Mouse (Mus musculus) large intestine, adult 2 months (tissue): ENCODE results near the gene Slc25a23. TPM values are rescaled to one million over a fixed set of nuclear protein-coding genes. Genes with fewer than 3 reads are reported as not detected.

Experiments
- DNase-seq: peaks from one replicate; pipeline ENCODE4 v3.0.0-alpha.2; 2012; ENCODE audit warnings: low read depth, low spot score
- WGBS: fragments of 180-500 bp; shearing (Covaris S2); methylation state at CpG from one replicate; pipeline ENCODE4 v1.1.7; 2018; 5-methylcytosine and 5-hydroxymethylcytosine counted together
- polyA plus RNA-seq: library from polyadenylated mRNA; depleted of rRNA; stranded (reverse); fragments of >200 nt; gene quantifications from 2 replicates; pipeline ENCODE4 v1.2.3, GENCODE M21; 2012

Gene Slc25a23
- polyA plus RNA-seq, 1 experiment: 16.5 TPM

- no peak for DNase-seq
- 1% methylated on average over 97 of the region's 99 CpGs for whole genome bisulfite sequencing
These were observed 28.6 kb downstream of the Slc25a23 start, which contains the start of gene Khsrp for GRCm38 (mm10) chr17:57030931-57031660. TSS of gene Khsrp (minus strand) at chr17:57031522.

DNA sequence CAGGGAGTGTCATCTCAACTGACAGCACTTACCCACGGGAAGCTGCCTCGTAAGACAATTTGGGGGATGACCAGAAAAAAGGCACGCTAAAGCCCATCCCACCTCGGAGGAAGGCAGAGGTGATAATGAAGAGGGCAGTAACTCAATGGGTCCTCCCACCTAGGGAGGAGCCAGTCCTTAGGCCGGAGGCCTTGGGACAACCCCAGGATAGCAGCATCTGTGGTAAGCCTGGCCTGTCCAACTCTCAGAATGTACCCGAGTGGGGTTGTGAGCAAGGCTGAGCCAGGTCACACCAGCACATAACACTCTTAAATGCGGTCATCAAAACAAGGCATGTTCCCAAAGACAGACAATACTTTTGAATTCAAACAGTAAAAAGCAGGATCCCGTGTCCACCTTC is 30.0 kb downstream of the Slc25a23 start:
- WGBS: 13% methylated on average over 8 of the region's 8 CpGs
- no peak for DNase-seq

DNA sequence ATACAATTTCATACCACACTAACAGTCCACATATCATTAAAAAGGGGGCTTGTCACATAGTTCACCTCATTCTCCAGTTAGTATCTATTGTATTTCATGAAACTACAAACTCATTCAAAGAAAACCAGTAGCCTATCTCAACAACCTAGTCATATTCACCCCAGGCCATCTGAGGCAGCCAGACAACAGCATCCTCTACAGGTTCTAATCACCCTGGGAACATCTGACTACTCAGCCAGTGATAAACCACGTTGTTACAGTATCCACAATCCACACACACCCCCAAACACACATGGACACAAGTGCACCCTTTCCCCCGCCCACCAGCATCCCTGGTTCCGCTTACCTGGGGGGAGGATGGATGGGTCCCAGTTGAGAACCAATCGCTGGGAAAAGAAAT is 32.2 kb downstream of the Slc25a23 start:
- no peak for DNase-seq
- 83% methylated on average over 4 of the region's 4 CpGs for WGBS

- no peak for DNase-seq
- 83% methylated on average over 5 of the region's 5 CpGs for WGBS
These were observed 38.7 kb downstream of the Slc25a23 start for GRCm38 (mm10) chr17:57020960-57021359.

GRCm38 (mm10) chr17:57019693-57020092 is 40.0 kb downstream of the Slc25a23 start:
- WGBS: 84% methylated on average over 2 of the region's 2 CpGs

DNA sequence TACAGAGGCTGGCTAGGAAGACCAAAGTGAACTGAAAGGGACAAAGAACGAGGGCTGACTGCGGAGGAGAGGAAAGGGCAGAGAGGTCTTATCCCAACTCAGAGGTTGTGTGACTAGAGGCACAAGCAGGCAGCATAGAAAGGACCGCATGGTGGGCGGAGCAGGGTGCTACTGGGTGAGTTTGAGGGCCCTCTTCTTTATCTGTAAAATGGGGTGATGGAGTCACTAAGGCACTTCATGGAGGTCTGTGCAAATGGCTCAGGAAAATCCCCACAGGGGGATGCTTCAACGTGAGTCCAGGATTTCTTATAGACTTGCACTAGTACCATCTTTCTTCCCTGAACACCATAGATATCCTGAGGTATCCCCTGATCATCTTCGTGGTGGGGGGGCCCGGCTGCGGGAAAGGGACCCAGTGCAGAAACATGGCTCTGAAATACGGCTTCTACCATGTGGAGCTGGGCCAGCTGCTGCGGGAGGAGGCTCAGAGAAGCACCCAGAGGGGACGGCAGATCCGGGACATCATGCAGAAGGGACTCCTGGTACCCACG is 47.3 kb downstream of the Slc25a23 start:
- no peak for DNase-seq
- 79% methylated on average over 13 of the region's 13 CpGs for WGBS

More at GRCm38 (mm10) chr17:57019693-57020092, 40.0 kb downstream of the Slc25a23 start:
- DNase-seq: no peak

DNA sequence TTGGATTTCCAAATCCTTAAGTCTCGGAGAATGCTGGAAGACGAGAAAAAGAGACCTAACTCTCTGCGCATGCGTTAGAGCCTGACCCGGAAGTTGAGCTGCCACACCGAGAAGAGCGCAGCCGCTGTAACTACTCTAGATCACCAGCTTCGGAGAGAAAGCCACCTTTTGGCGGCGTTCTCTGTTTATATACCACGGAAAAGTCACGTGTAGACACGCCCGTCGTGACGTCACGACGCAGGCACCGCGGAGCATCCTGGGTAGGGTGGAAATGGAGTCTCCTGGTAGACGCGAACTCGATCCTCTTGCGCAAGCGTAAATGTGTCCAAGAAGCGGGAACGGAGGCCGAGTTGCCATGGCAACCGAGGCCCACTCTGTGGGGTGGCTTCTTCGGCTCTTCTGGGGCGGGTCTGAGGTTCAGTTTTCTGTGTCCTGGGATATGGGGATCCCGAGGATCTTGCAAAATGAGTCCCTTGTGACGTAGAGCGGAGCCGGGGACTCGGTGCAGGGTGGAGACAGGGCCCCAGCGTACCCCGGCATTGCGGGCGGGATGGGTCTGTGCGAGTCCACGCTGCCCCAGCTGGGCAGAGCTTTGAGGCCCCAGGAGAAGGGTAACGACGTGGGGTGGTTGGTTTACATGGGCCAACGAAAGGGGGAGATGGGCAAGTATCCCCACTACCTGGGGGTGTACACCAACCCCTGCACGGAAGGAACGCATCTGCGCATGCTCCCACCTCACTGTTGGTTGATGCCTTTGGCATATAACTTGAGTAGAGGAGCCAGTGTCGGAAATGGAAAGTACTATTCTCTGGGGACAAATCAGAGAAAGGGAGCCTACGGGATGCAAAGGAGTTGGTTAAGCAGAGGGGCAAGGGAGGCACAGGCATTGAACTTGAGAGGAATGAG is 48.2 kb downstream of the Slc25a23 start, which contains the start of the genes Gtf2f1 and Gm17949:
Gene Gtf2f1 (minus strand): TSS at position 53 of the 906 bp plus-strand sequence.
Gene Gm17949 (plus strand): TSS at position 234 of the 906 bp plus-strand sequence.
- WGBS: under 1% methylated on average over 51 of the region's 51 CpGs

GRCm38 (mm10) chr17:57010911-57011235 is 48.8 kb downstream of the Slc25a23 start:
- DNase-seq: no peak
- WGBS: under 1% methylated on average over 19 of the region's 19 CpGs

More for the DNA sequence above, 48.2 kb downstream of the Slc25a23 start, which contains the start of the genes Gtf2f1 and Gm17949:
- peak; percentile 87 for DNase-seq

DNA sequence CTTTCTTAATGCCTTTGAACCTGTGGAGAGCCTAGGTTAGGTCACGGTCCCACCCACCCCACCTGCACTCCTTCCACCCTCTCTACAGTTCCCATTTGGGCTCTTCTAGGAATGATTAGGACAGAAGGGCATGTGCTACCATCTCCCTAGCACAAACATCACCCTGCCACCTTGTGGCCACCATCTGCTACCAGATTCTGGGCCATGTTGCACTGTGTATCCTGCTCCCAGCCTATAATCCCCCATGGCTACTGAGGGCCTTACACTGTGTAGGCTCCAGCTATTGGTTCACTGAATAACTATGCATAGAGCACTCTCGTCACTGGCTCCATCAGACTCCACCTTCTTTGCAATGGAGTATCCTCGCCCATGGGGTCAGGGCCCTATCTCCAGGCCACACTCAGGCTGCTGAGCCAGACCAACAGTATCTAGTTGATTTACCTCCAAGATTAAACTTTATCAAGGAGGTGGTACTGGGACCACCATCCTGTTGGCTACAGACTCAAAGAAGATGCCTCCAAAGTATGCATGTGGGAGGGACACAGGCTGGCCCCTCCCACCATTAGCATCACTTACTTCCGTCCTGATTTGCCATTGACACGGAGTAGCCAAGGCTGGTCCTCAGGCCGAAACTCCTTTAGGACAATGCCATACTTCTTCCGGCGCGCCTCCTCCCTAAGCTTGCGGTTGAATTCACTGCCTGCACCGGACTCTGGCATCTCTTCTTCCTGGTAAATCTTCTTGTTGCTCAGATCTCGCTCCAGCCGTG is 52.3 kb downstream of the Slc25a23 start:
- no peak for DNase-seq
- WGBS: 91% methylated on average over 13 of the region's 13 CpGs

- WGBS: 88% methylated on average over 7 of the region's 7 CpGs
- DNase-seq: no peak
These were observed 55.7 kb downstream of the Slc25a23 start for GRCm38 (mm10) chr17:57003994-57004393.

DNA sequence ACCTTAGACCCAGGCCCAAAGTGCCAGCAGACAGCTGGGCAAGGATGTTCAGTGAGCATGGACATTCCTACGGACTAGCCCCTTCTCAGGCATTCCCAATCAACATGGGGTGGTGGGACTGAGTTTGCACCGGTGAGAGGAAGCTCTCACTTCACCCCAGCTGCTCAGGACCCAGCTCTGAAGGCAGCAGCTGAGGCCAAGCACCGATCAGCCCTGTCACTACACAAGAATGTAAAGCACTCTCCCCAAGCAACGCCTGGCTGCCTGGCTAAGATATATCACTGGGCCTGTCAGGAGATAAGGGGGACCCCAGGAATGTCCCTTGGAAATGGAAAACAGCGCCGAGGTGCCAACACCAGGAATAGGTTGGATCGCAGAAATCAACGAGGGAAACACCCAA is 58.4 kb downstream of the Slc25a23 start:
- 67% methylated on average over 8 of the region's 8 CpGs for WGBS
- no peak for DNase-seq

DNA sequence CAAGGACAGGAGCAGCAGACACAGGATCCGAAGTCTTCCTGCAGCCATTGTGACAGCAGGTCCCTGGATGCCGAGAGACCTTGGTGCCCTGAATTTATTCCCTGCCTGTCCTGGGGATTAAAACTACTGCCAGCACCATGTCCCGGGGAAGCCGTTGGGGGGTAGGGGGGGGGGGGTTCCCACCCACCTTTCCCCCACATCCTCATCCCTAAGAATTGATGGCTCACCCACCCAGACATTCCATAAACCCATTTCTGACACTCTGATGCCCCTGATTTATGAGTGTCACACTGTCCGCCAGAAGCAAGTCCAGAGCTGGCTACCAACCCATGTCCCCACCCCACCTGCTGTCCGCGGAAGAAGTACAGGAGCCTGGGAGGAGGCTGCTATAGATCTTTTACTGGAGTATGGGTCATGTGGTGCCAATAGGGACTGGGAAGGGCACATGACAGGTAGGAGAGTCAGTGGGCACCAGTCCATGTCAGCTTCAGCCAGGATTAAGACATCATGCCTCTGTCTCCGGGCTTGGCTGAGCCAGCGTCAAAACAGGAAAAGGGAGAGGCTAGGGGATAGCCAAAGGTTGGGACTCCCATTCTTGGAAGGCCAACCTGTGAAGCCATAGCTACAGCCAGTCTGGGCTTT is 59.6 kb downstream of the Slc25a23 start, which contains the start of gene Pspn:
Gene Pspn (minus strand): TSS at position 51 of the 642 bp plus-strand sequence.
- WGBS: 67% methylated on average over 9 of the region's 9 CpGs
- DNase-seq: no peak

GRCm38 (mm10) chr17:56999414-56999813 is 60.2 kb downstream of the Slc25a23 start:
- no peak for DNase-seq

DNA sequence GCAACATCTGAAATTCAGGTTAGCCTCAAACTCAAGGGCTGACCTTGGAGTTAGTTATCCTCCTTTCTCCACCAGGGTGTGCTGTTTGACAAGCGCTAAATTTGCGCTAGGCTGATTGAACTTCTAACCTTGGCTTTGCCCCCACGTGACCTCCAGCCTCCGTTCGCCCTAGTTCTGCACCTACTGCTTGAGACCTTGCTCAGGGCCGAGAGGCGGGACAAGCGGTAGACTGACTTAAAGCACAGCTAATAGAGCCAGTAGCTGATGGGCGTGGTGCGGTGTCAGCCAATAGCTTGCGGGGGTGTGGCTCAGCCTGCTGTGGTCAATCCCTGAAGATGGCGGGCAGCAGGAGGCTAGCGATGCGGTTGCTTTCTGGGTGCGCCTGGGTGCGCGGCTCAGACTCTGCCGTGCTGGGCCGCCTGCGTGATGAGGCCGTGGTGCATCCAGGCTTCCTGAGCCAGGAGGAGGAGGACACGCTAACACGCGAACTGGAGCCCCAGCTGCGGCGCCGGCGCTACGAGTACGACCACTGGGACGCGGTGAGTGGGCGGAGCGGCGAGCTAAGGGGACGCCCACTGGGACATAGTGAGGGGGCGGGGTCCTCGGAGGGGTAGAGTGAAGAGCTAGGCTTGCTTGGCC is 62.5 kb downstream of the Slc25a23 start, which contains the start of gene Alkbh7:
Gene Alkbh7 (plus strand): TSS at position 311 of the 639 bp plus-strand sequence.
- WGBS: under 1% methylated on average over 38 of the region's 38 CpGs
- peak; percentile 93 for DNase-seq

More at GRCm38 (mm10) chr17:56999414-56999813, 60.2 kb downstream of the Slc25a23 start:
- 93% methylated on average over 9 of the region's 9 CpGs for WGBS

DNA sequence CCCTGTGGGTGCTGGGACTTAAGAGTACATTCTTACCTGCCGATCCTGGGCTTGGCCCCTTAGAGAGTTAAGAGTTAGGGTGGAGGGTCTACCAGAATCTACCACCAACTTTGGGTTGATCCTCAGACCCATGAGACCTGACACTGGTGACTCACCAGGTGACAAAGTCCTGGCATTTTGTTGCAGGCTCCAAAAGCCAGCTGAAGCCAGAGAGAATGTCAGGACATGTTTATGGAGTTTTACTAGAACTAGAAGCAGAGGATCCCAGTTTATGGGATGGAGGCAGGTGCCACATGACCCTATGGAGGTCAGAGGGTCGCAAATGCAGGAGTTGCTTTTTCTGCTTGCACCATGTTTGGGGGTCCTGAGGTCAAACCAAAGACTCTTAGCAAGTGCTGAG is 63.2 kb downstream of the Slc25a23 start:
- 53% methylated on average over 2 of the region's 2 CpGs for WGBS
- no peak for DNase-seq

- DNase-seq: no peak
- 84% methylated on average over 8 of the region's 8 CpGs for WGBS
These were observed 64.6 kb downstream of the Slc25a23 start for GRCm38 (mm10) chr17:56995046-56995445.
